Mouse (Mus musculus): ENCODE data around the gene Camk1d.

DNA sequence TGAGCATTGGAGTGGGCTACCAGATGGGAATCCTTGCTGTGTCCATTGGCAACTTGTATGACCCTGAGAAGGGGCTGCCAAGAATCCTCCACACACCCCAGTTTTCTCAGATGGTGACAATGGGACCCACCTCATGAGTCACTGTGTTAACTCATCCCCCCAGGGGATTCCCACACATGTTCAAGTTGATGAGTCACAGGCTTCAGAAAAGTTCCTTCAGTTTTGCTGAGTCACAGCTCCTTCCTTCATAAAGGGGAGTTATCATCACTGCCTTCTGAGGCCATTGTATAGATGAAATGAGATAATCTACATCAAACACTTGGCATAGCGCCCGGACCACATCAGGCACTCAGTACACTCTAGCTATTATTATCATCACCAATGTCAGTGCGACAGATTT lies 99.4 kb downstream of the Camk1d start:
- no peak for TF ChIP-seq CTCF (IDR thresholded peaks at IDR 0.05; ENCODE audit: control insufficient read depth, insufficient read depth, low read length)
- no peak for TF ChIP-seq POLR2A (IDR thresholded peaks at IDR 0.05; ENCODE audit: borderline replicate concordance, control insufficient read depth, low read depth, low read length)

Data from bone marrow, adult 2 months (tissue).